Mouse (Mus musculus) inflammation-experienced regulatory T-cells, adult 6 months (primary cell): Measurements from ENCODE around the gene Parp16. TPM values are rescaled to one million over a fixed set of nuclear protein-coding genes. Genes with fewer than 3 reads are reported as not detected.
A peak's percentile ranks its signal among the peaks of the same experiment; 100 is the strongest.
"Not testable (repeated sequence)": the region's sequence is repeated elsewhere in the genome, so short reads cannot be mapped to it uniquely, and the experiment has no call there.

Source experiments
- ATAC-seq: one replicate; pipeline ENCODE4 v1.8.0; 2017
- polyA plus RNA-seq, 3 experiments: library from polyadenylated mRNA; unstranded; fragments of 100-300 nt; shearing (Covaris generic); gene quantifications; one replicate each; pipeline ENCODE4 v1.2.1; 2017

Gene Parp16
- polyA plus RNA-seq, 3 experiments from 2014 or later = 5.4 to 8.0 (median 5.8) TPM

- no peak for ATAC-seq
Measured at GRCm38 (mm10) chr9:65178336-65179213, 16.6 kb upstream of the Parp16 start.

GRCm38 (mm10) chr9:65179817-65180624, 15.1 kb upstream of the Parp16 start:
- no peak for ATAC-seq

GRCm38 (mm10) chr9:65188599-65188998, 6.6 kb upstream of the Parp16 start:
- peak; percentile 58 for ATAC-seq

GRCm38 (mm10) chr9:65190306-65190705, 4.8 kb upstream of the Parp16 start:
- ATAC-seq = no peak

- ATAC-seq = no peak
Measured at GRCm38 (mm10) chr9:65191389-65191754, 3.8 kb upstream of the Parp16 start.

- ATAC-seq = no peak
Measured at GRCm38 (mm10) chr9:65191755-65192469, 3.2 kb upstream of the Parp16 start.

- ATAC-seq = no peak
Measured at GRCm38 (mm10) chr9:65193214-65193613, 1.9 kb upstream of the Parp16 start.

GRCm38 (mm10) chr9:65195621-65195981, 448 bp downstream of the Parp16 start:
- ATAC-seq = peak; percentile 30

GRCm38 (mm10) chr9:65195982-65196737, 1.0 kb downstream of the Parp16 start:
- ATAC-seq = peak; percentile 73

GRCm38 (mm10) chr9:65196738-65197569, 1.8 kb downstream of the Parp16 start:
- peak; percentile 69 for ATAC-seq

GRCm38 (mm10) chr9:65197826-65198225, 2.7 kb downstream of the Parp16 start:
- no peak for ATAC-seq

- no peak for ATAC-seq
Measured at GRCm38 (mm10) chr9:65199723-65200122, 4.6 kb downstream of the Parp16 start.

- no peak for ATAC-seq
Measured at GRCm38 (mm10) chr9:65200606-65201005, 5.5 kb downstream of the Parp16 start.

GRCm38 (mm10) chr9:65201021-65201380, 5.8 kb downstream of the Parp16 start:
- no peak for ATAC-seq

- ATAC-seq = peak; percentile 84
Measured at GRCm38 (mm10) chr9:65201381-65202164, 6.4 kb downstream of the Parp16 start.

- peak; percentile 44 for ATAC-seq
Measured at GRCm38 (mm10) chr9:65202165-65202754, 7.1 kb downstream of the Parp16 start.

- ATAC-seq = no peak
Measured at GRCm38 (mm10) chr9:65205049-65205815, 10.1 kb downstream of the Parp16 start.

- ATAC-seq = not testable (repeated sequence)
Measured at GRCm38 (mm10) chr9:65207041-65207815, 12.1 kb downstream of the Parp16 start.
